Mouse (Mus musculus): ENCODE data around the gene Cfap20. TPM values are rescaled to one million over a fixed set of nuclear protein-coding genes. Genes with fewer than 3 reads are reported as not detected.

Gene Cfap20
- polyA plus RNA-seq, 1 experiment from 2014 or later = 156 TPM

GRCm38 (mm10) chr8:95411309-95411972 lies 23.2 kb downstream of the Cfap20 start:
- H3K4me2 ChIP-seq = no peak overlapping the region
- H3K4me1 ChIP-seq = peaks cover 8% of the 10 kb centered on the region; the same call in 1 of the 2 replicates
- peak overlapping the region; percentile 1; the same call in 1 of the 2 replicates for H3K27ac ChIP-seq
- H3K36me3 ChIP-seq = no peaks in the 10 kb centered on the region
- WGBS = 32% methylated on average over 10 of the region's 10 CpGs
- H3K9ac ChIP-seq = peak overlapping the region; percentile 51; the same call in 1 of the 2 replicates
- no peaks in the 10 kb centered on the region for H3K9me3 ChIP-seq
- no peak overlapping the region for H3K4me3 ChIP-seq
- H3K27me3 ChIP-seq = no peaks in the 10 kb centered on the region
- ATAC-seq (ENCODE audit: insufficient number of reproducible peaks, insufficient read depth, low FRiP score, low TSS enrichment, low read depth) = peak; percentile 26; the same call in 1 of the 2 replicates

DNA sequence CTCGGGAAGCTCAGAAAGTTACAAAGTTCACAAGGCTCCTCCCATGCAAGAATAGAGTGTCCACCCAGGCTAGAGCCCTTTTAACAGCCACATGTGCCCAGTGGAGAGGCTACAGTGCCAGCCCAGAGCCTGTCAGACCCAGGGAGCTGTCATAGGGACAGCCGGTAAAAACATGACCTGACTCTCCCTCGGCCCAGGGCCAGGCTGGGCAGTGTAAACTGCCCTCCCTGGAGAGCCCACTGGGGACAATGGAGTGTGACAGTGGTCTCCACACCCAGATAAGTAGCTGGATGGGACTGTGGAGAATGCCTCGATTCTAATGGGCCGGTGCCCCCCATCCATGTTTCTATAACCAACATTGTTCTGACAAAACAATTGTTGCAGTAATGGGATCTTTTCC lies 25.2 kb downstream of the Cfap20 start:
- Histone ChIP-seq H3K36me3 (no peaks in the 10 kb centered on the region), H3K4me3 (no peak overlapping the region), H3K9me3 (no peaks in the 10 kb centered on the region), H3K4me2 (no peak overlapping the region), H3K4me1 (peaks cover 8% of the 10 kb centered on the region; the same call in 1 of the 2 replicates), H3K9ac (no peak overlapping the region), H3K27me3 (no peaks in the 10 kb centered on the region), H3K27ac (no peak overlapping the region)
- no peak for ATAC-seq (ENCODE audit: insufficient number of reproducible peaks, insufficient read depth, low FRiP score, low TSS enrichment, low read depth)
- 83% methylated on average over 5 of the region's 5 CpGs for WGBS

GRCm38 (mm10) chr8:95401091-95401490 lies 33.6 kb downstream of the Cfap20 start:
- 82% methylated on average over 7 of the region's 7 CpGs for WGBS

GRCm38 (mm10) chr8:95399131-95399530 lies 35.5 kb downstream of the Cfap20 start:
- 80% methylated on average over 9 of the region's 9 CpGs for WGBS
- Histone ChIP-seq H3K9ac (no peak overlapping the region), H3K4me1 (peaks cover 24% of the 10 kb centered on the region), H3K4me3 (no peak overlapping the region), H3K4me2 (no peak overlapping the region), H3K9me3 (no peaks in the 10 kb centered on the region), H3K36me3 (no peaks in the 10 kb centered on the region), H3K27me3 (no peaks in the 10 kb centered on the region), H3K27ac (no peak overlapping the region)
- no peak for ATAC-seq (ENCODE audit: insufficient number of reproducible peaks, insufficient read depth, low FRiP score, low TSS enrichment, low read depth)

More at GRCm38 (mm10) chr8:95401091-95401490, 33.6 kb downstream of the Cfap20 start:
- Histone ChIP-seq H3K27me3 (no peaks in the 10 kb centered on the region), H3K4me3 (no peak overlapping the region), H3K9ac (no peak overlapping the region), H3K9me3 (no peaks in the 10 kb centered on the region), H3K27ac (no peak overlapping the region), H3K4me1 (peaks cover 14% of the 10 kb centered on the region), H3K36me3 (no peaks in the 10 kb centered on the region), H3K4me2 (no peak overlapping the region)
- ATAC-seq (ENCODE audit: insufficient number of reproducible peaks, insufficient read depth, low FRiP score, low TSS enrichment, low read depth) = no peak

- 34% methylated on average over 5 of the region's 5 CpGs for WGBS
- Histone ChIP-seq H3K4me3 (no peak overlapping the region), H3K27ac (peak overlapping the region; percentile 51; the same call in 1 of the 2 replicates), H3K9ac (no peak overlapping the region), H3K36me3 (no peaks in the 10 kb centered on the region), H3K9me3 (no peaks in the 10 kb centered on the region), H3K27me3 (no peaks in the 10 kb centered on the region), H3K4me2 (no peak overlapping the region), H3K4me1 (peaks cover 24% of the 10 kb centered on the region)
- ATAC-seq (ENCODE audit: insufficient number of reproducible peaks, insufficient read depth, low FRiP score, low TSS enrichment, low read depth) = no peak
Observed at GRCm38 (mm10) chr8:95397201-95397600, 37.5 kb downstream of the Cfap20 start.

DNA sequence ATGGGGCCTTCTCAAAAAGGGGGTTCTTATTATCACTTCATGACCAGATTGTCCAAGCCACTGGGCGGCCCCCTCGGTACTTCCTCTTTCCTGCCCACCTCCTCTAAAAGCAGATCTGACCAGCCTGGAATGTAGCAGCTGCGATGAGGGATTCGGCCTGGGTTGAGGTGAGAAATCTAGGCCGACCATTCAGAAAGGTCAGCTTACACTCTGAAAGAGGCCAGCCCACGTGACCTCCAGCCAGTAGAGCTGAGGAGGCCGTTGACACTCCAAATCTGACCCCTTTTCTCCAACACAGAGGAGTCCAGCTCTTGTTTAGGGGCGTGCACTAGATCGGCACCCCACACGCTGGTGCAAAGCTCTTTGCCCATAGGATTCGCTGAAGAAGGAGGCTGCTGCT lies 37.9 kb downstream of the Cfap20 start:
- Histone ChIP-seq H3K4me3 (no peak overlapping the region), H3K4me1 (peaks cover 24% of the 10 kb centered on the region), H3K27ac (peak overlapping the region; percentile 51; the same call in 1 of the 2 replicates), H3K4me2 (no peak overlapping the region), H3K9ac (no peak overlapping the region), H3K27me3 (no peaks in the 10 kb centered on the region), H3K9me3 (no peaks in the 10 kb centered on the region), H3K36me3 (no peaks in the 10 kb centered on the region)
- ATAC-seq (ENCODE audit: insufficient number of reproducible peaks, insufficient read depth, low FRiP score, low TSS enrichment, low read depth) = no peak
- WGBS = 44% methylated on average over 11 of the region's 11 CpGs

DNA sequence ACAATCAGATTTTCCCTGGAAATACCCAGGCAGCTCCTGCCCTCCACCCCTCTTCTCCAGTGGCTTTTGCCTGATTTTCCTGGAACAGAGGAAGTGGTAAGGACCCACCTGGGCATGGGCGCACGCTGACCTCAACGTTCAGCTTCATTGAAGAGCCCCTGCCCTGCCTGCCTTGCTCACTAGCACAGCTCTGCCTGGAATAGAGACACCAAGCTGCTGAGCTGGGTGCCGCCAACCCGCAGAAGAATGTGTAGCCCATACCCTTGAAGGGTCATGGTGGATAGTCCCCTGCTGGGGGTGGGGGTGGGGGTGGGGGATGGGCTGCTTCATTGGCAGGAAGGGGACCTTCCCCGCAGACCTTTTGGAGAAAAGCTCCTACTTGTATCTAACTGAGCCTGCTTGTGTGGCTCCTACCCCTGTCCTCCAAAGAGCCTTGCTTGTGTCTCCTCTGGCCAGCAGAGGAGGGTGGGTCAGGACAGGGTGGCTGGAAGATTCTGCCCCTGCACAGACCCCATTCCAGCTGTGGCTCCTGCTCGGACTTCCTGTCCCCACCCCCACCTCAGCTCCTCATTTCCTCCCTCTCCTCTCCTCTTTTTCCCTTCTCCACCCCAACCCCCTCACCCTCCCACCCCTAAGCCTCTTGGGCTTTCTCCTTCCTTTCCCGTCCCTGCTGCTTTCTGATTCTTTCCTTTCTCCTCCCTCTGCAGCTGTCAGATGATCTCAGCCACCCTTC lies 39.3 kb downstream of the Cfap20 start:
- H3K9me3 ChIP-seq = no peaks in the 10 kb centered on the region
- H3K27me3 ChIP-seq = no peaks in the 10 kb centered on the region
- peak overlapping the region; percentile 28; the same call in 1 of the 2 replicates for H3K27ac ChIP-seq
- no peak overlapping the region for H3K4me3 ChIP-seq
- H3K9ac ChIP-seq = 0 out of 2 replicates have a peak overlapping the region, but pooled peaks have one; percentile 16
- peaks cover 24% of the 10 kb centered on the region for H3K4me1 ChIP-seq
- no peak overlapping the region for H3K4me2 ChIP-seq
- no peak for ATAC-seq (ENCODE audit: insufficient number of reproducible peaks, insufficient read depth, low FRiP score, low TSS enrichment, low read depth)
- 36% methylated on average over 8 of the region's 8 CpGs for WGBS
- H3K36me3 ChIP-seq = no peaks in the 10 kb centered on the region

DNA sequence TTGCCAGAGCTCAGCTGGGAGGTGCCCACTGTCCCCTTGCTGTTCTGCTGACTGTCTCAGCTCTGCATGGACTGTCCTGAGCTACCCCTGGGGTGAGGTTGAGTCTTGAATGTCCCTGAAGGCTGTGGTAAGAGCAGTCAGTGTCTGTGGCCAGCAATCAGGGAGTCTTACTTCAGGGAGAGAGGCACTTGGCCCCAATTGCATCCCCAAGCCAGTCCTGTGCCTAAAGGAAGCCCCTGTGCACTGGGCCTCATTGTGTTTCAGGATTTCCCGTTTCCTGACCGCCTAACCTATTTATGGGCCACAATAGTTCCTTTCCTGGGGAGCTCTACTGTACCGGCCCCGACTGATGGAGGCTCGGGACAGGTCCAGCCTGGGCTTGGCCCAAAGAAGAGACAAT lies 42.1 kb downstream of the Cfap20 start:
- Histone ChIP-seq H3K9ac (no peak overlapping the region), H3K4me1 (peaks cover 23% of the 10 kb centered on the region), H3K27me3 (no peaks in the 10 kb centered on the region), H3K36me3 (no peaks in the 10 kb centered on the region), H3K4me2 (no peak overlapping the region), H3K27ac (peak overlapping the region; percentile 51; the same call in 1 of the 2 replicates), H3K4me3 (no peak overlapping the region), H3K9me3 (no peaks in the 10 kb centered on the region)
- ATAC-seq (ENCODE audit: insufficient number of reproducible peaks, insufficient read depth, low FRiP score, low TSS enrichment, low read depth) = no peak
- 66% methylated on average over 5 of the region's 5 CpGs for WGBS

- Histone ChIP-seq H3K36me3 (no peaks in the 10 kb centered on the region), H3K4me2 (no peak overlapping the region), H3K4me3 (no peak overlapping the region), H3K27me3 (no peaks in the 10 kb centered on the region), H3K27ac (no peak overlapping the region), H3K4me1 (peaks cover 10% of the 10 kb centered on the region), H3K9ac (no peak overlapping the region), H3K9me3 (no peaks in the 10 kb centered on the region)
- no peak for ATAC-seq (ENCODE audit: insufficient number of reproducible peaks, insufficient read depth, low FRiP score, low TSS enrichment, low read depth)
- WGBS = 86% methylated on average over 7 of the region's 7 CpGs
Observed at GRCm38 (mm10) chr8:95391101-95391500, 43.6 kb downstream of the Cfap20 start.

- WGBS = 58% methylated on average over 4 of the region's 4 CpGs
- Histone ChIP-seq H3K4me2 (no peak overlapping the region), H3K9ac (no peak overlapping the region), H3K9me3 (peaks cover under 1% of the 10 kb centered on the region; the same call in 1 of the 2 replicates), H3K4me3 (no peak overlapping the region), H3K27me3 (no peaks in the 10 kb centered on the region), H3K36me3 (no peaks in the 10 kb centered on the region), H3K27ac (no peak overlapping the region), H3K4me1 (peaks cover 5% of the 10 kb centered on the region)
- ATAC-seq (ENCODE audit: insufficient number of reproducible peaks, insufficient read depth, low FRiP score, low TSS enrichment, low read depth) = no peak
Observed at GRCm38 (mm10) chr8:95390312-95390711, 44.4 kb downstream of the Cfap20 start.

- no peak overlapping the region for H3K9ac ChIP-seq
- 79% methylated on average over 7 of the region's 7 CpGs for WGBS
- H3K4me3 ChIP-seq = no peak overlapping the region
- H3K9me3 ChIP-seq = peaks cover 3% of the 10 kb centered on the region; the same call in 1 of the 2 replicates
- H3K27ac ChIP-seq = no peak overlapping the region
- no peaks in the 10 kb centered on the region for H3K36me3 ChIP-seq
- no peak overlapping the region for H3K4me2 ChIP-seq
- no peaks in the 10 kb centered on the region for H3K4me1 ChIP-seq
- H3K27me3 ChIP-seq = no peaks in the 10 kb centered on the region
- ATAC-seq (ENCODE audit: insufficient number of reproducible peaks, insufficient read depth, low FRiP score, low TSS enrichment, low read depth) = no peak
Observed at GRCm38 (mm10) chr8:95387936-95388335, 46.7 kb downstream of the Cfap20 start.

GRCm38 (mm10) chr8:95387221-95387620 lies 47.4 kb downstream of the Cfap20 start:
- Histone ChIP-seq H3K9ac (no peak overlapping the region), H3K4me2 (no peak overlapping the region), H3K4me3 (no peak overlapping the region), H3K36me3 (no peaks in the 10 kb centered on the region), H3K9me3 (peaks cover 3% of the 10 kb centered on the region; the same call in 1 of the 2 replicates), H3K27me3 (no peaks in the 10 kb centered on the region), H3K4me1 (no peaks in the 10 kb centered on the region), H3K27ac (no peak overlapping the region)
- no peak for ATAC-seq (ENCODE audit: insufficient number of reproducible peaks, insufficient read depth, low FRiP score, low TSS enrichment, low read depth)
- 84% methylated on average over 10 of the region's 10 CpGs for WGBS
